Mouse (Mus musculus): ENCODE data around the gene Ccdc73.
"Not testable (repeated sequence)": the region's sequence is repeated elsewhere in the genome, so short reads cannot be mapped to it uniquely, and the experiment has no call there.

The Ccdc73 gene

GRCm38 (mm10) chr2:104886109-104886508 is 18.5 kb downstream of the Ccdc73 start:
- DNase-seq, result no peak

- DNase-seq, result not testable (repeated sequence)
Measured at GRCm38 (mm10) chr2:104887331-104887730, 19.7 kb downstream of the Ccdc73 start.

- DNase-seq, result peak; percentile 70
Measured at GRCm38 (mm10) chr2:104887882-104888566, 20.4 kb downstream of the Ccdc73 start.

GRCm38 (mm10) chr2:104899975-104900374 is 32.4 kb downstream of the Ccdc73 start:
- no peak for DNase-seq

- DNase-seq, result no peak
Measured at GRCm38 (mm10) chr2:104915709-104916108, 48.1 kb downstream of the Ccdc73 start.

- no peak for DNase-seq
Measured at GRCm38 (mm10) chr2:104964492-104964891, 96.9 kb downstream of the Ccdc73 start.

- DNase-seq, result no peak
Measured at GRCm38 (mm10) chr2:104981712-104982111, 114.1 kb downstream of the Ccdc73 start.

GRCm38 (mm10) chr2:104985796-104986195 is 118.2 kb downstream of the Ccdc73 start:
- DNase-seq, result no peak

- no peak for DNase-seq
Measured at GRCm38 (mm10) chr2:104988974-104989373, 121.4 kb downstream of the Ccdc73 start.

GRCm38 (mm10) chr2:104994436-104994835 is 126.8 kb downstream of the Ccdc73 start:
- DNase-seq, result no peak

- DNase-seq, result no peak
Measured at GRCm38 (mm10) chr2:104996201-104996600, 128.6 kb downstream of the Ccdc73 start.

GRCm38 (mm10) chr2:105007236-105007635 is 139.6 kb downstream of the Ccdc73 start:
- no peak for DNase-seq

GRCm38 (mm10) chr2:105016192-105016966 is 148.8 kb downstream of the Ccdc73 start:
- DNase-seq, result no peak

- DNase-seq, result peak; percentile 94
Measured at GRCm38 (mm10) chr2:105016967-105017287, 149.3 kb downstream of the Ccdc73 start, which contains the start of gene Eif3m. TSS of gene Eif3m (minus strand) at chr2:105017080.

- DNase-seq, result no peak
Measured at GRCm38 (mm10) chr2:105017802-105018201, 150.2 kb downstream of the Ccdc73 start.

- DNase-seq, result no peak
Measured at GRCm38 (mm10) chr2:105019457-105019856, 151.9 kb downstream of the Ccdc73 start.

- DNase-seq, result no peak
Measured at GRCm38 (mm10) chr2:105021256-105021655, 153.7 kb downstream of the Ccdc73 start.

- DNase-seq, result no peak
Measured at GRCm38 (mm10) chr2:105021836-105022235, 154.2 kb downstream of the Ccdc73 start.

- DNase-seq, result no peak
Measured at GRCm38 (mm10) chr2:105023031-105023615, 155.5 kb downstream of the Ccdc73 start.

GRCm38 (mm10) chr2:105023815-105024214 is 156.2 kb downstream of the Ccdc73 start:
- no peak for DNase-seq

- not testable (repeated sequence) for DNase-seq
Measured at GRCm38 (mm10) chr2:105025610-105026009, 158.0 kb downstream of the Ccdc73 start.

GRCm38 (mm10) chr2:105026950-105027695 is 159.5 kb downstream of the Ccdc73 start:
- DNase-seq, result no peak

- no peak for DNase-seq
Measured at GRCm38 (mm10) chr2:105028806-105029205, 161.2 kb downstream of the Ccdc73 start.

All from layer of hippocampus, adult 9-11 months (tissue).